Mouse (Mus musculus): Measurements from ENCODE around the gene Tro. TPM values are rescaled to one million over a fixed set of nuclear protein-coding genes. Genes with fewer than 3 reads are reported as not detected.

The Tro gene
- 3.9 TPM for polyA plus RNA-seq (2014; fragmentation: Illumina TruSeq; extraction: RNeasy Lipid Tissue Mini Kit (QIAGEN cat#74804); ENCODE audit: low read depth, low replicate concordance)

GRCm38 (mm10) chrX:150656908-150657796 is at the start of gene Tro:
Gene Tro (minus strand): TSS chrX:150657583.

Other genes with a start within 250 kb of the Tro start
- gene Tmem29, start 198.4 kb downstream of the Tro start, polyA plus RNA-seq (2014; fragmentation: Illumina TruSeq; extraction: RNeasy Lipid Tissue Mini Kit (QIAGEN cat#74804); ENCODE audit: low read depth, low replicate concordance): 53.5 TPM
- gene Alas2, start 110.2 kb downstream of the Tro start, polyA plus RNA-seq (2014; fragmentation: Illumina TruSeq; extraction: RNeasy Lipid Tissue Mini Kit (QIAGEN cat#74804); ENCODE audit: low read depth, low replicate concordance): 8.5 TPM
- gene Pfkfb1, start 69.4 kb downstream of the Tro start, polyA plus RNA-seq (2014; fragmentation: Illumina TruSeq; extraction: RNeasy Lipid Tissue Mini Kit (QIAGEN cat#74804); ENCODE audit: low read depth, low replicate concordance): 8.5 TPM
- gene Apex2, start 67.7 kb downstream of the Tro start, polyA plus RNA-seq (2014; fragmentation: Illumina TruSeq; extraction: RNeasy Lipid Tissue Mini Kit (QIAGEN cat#74804); ENCODE audit: low read depth, low replicate concordance): 1.8 TPM
- 15.2 TPM for gene Maged2, start 156.8 kb upstream of the Tro start, polyA plus RNA-seq (2014; fragmentation: Illumina TruSeq; extraction: RNeasy Lipid Tissue Mini Kit (QIAGEN cat#74804); ENCODE audit: low read depth, low replicate concordance)